Comparison of ENCODE assay signal across 9 mouse cellular contexts in the genomic region with DNA sequence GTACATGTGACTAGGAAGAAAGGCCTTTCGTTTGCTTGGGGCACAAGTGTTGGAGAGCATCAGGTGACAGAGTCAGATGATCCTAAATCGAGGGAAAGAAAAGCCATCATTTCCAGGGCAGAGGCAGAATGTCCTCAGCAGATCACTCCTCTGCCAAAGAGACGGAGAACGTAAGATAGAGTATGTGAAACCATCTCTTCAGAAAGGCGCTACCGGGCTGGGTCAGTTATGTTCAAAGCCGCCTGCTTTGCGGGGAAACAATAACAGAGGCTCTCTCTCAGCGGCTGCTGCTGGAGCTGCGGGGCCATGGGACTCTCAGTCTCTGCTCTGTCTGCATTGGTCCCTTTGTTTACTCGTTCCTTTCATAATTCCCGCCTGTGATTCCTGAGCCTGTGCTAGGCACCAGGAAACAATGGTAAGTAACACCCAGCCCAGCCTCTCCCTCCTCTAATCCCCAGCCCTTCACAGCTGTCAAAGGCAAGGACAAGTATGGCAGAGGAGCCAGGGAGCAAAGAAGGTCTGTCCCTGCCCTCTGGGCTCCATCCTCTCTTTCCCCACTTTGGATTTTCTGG.
A peak's percentile ranks its signal among the peaks of the same experiment; 100 is the strongest.
DNase-seq lines count a peak whose midpoint lies in the region; ATAC-seq and TF ChIP-seq lines count a peak whose summit lies in the region.
"Had no signal": no experiment of that assay in that cellular context is flagged by ENCODE, and none has a peak within 500 bp of the region (broad histone marks: within the 10 kb centered on the region; RNA-seq: fewer than 3 reads in every experiment).

No protein-coding gene starts in this region.

- in situ Hi-C loops in ES-E14 (cut with MboI; ENCODE audit: low sequenced_read_pairs in 2 of 2, unreplicated experiment in 2 of 2): no loop called here

- no peak for TF ChIP-seq POLR2A in brain, embryonic 14.5 days (IDR thresholded peaks at IDR 0.05; ENCODE audit: borderline replicate concordance, extremely low read depth, insufficient read depth, insufficient read length, poor library complexity, severe bottlenecking)

- no peaks in the 10 kb centered on the region for H3K27me3 ChIP-seq in forebrain, postnatal 0 days (ENCODE audit: insufficient read depth, low read length)
- H3K27me3 ChIP-seq in midbrain, embryonic 16.5 days (ENCODE audit: control insufficient read depth, insufficient read depth, low read depth, low read length): no peaks in the 10 kb centered on the region

- no peak for TF ChIP-seq CTCF in brain, embryonic 14.5 days (IDR thresholded peaks at IDR 0.05; ENCODE audit: borderline replicate concordance, extremely low read depth, insufficient read depth, insufficient read length)
- no peak for TF ChIP-seq CTCF in forebrain, postnatal 0 days (IDR thresholded peaks at IDR 0.05; ENCODE audit: low read depth)

- peak overlapping the region; percentile 28 for H3K4me2 ChIP-seq in forebrain, postnatal 0 days (ENCODE audit: low read depth)
- peak overlapping the region; percentile 39 for H3K4me2 ChIP-seq in midbrain, embryonic 16.5 days (ENCODE audit: low read length)

- peak; percentile 8 for DNase-seq in ES-E14 (ENCODE audit: low read depth, low spot score)
- peak; percentile 73 for DNase-seq in brain, embryonic 14.5 days (ENCODE audit: low read depth)
- DNase-seq in forebrain, postnatal 0 days: no peak
- no peak for DNase-seq in adrenal gland, adult 2 months
- DNase-seq in cerebellum, postnatal 4 days (ENCODE audit: low spot score in 2 of 2): no peak
- no peak for DNase-seq in spleen, postnatal 14 days (ENCODE audit: low spot score in 2 of 2)
- DNase-seq: lung, adult 2 months; thymus, adult 18-20 months had no signal

- 8% methylated on average over 12 of the region's 12 CpGs for WGBS in forebrain, postnatal 0 days
- 5% methylated on average over 12 of the region's 12 CpGs for WGBS in midbrain, embryonic 16.5 days

- no peaks in the 10 kb centered on the region for H3K36me3 ChIP-seq in ES-E14 (ENCODE audit: control insufficient read depth, insufficient read depth, low read length, poor library complexity, severe bottlenecking)
- H3K36me3 ChIP-seq in forebrain, postnatal 0 days (ENCODE audit: insufficient read depth): no peaks in the 10 kb centered on the region
- H3K36me3 ChIP-seq in midbrain, embryonic 16.5 days (ENCODE audit: control insufficient read depth, insufficient read depth, low read length): no peaks in the 10 kb centered on the region

- no peak overlapping the region for H3K9ac ChIP-seq in ES-E14 (ENCODE audit: insufficient read depth, low read depth, low read length, poor library complexity, severe bottlenecking)
- H3K9ac ChIP-seq in forebrain, postnatal 0 days: no peak overlapping the region
- peak overlapping the region; percentile 49; the same call in 1 of the 2 replicates for H3K9ac ChIP-seq in midbrain, embryonic 16.5 days (ENCODE audit: low read depth, low read length)

- ATAC-seq in forebrain, postnatal 0 days: peak; percentile 48; the same call in 1 of the 2 replicates
- ATAC-seq in midbrain, embryonic 16.5 days: peak; percentile 59; the same call in 1 of the 2 replicates

- no peaks in the 10 kb centered on the region for H3K9me3 ChIP-seq in ES-E14 (ENCODE audit: control insufficient read depth, insufficient read depth, low read depth, low read length)
- no peaks in the 10 kb centered on the region for H3K9me3 ChIP-seq in forebrain, postnatal 0 days (ENCODE audit: low read length)
- no peaks in the 10 kb centered on the region for H3K9me3 ChIP-seq in midbrain, embryonic 16.5 days (replicated peaks; ENCODE audit: control insufficient read depth, low read length, poor library complexity, severe bottlenecking)

- no peak overlapping the region for H3K4me3 ChIP-seq in ES-E14 (ENCODE audit: insufficient read depth in 1 of 2, low read depth in 1 of 2, low read length in 2 of 2, poor library complexity in 1 of 2, severe bottlenecking in 1 of 2)
- H3K4me3 ChIP-seq in forebrain, postnatal 0 days (ENCODE audit: low read depth, low read length): no peak overlapping the region
- H3K4me3 ChIP-seq in midbrain, embryonic 16.5 days (ENCODE audit: low read depth, low read length): no peak overlapping the region

- no peaks in the 10 kb centered on the region; a peak in 2 of 4 replicates for H3K4me1 ChIP-seq in ES-E14 (ENCODE audit: control insufficient read depth in 2 of 2, insufficient read depth in 2 of 2, low read length in 2 of 2, poor library complexity in 1 of 2)
- H3K4me1 ChIP-seq in forebrain, postnatal 0 days (ENCODE audit: insufficient read depth): no peaks in the 10 kb centered on the region
- H3K4me1 ChIP-seq in midbrain, embryonic 16.5 days (ENCODE audit: control insufficient read depth, insufficient read depth, low read length): peaks cover 16% of the 10 kb centered on the region

- no peak overlapping the region for H3K27ac ChIP-seq in ES-E14 (ENCODE audit: insufficient read depth, low read depth, low read length, poor library complexity, severe bottlenecking)
- no peak overlapping the region for H3K27ac ChIP-seq in forebrain, postnatal 0 days (ENCODE audit: low read depth, low read length)
- H3K27ac ChIP-seq in midbrain, embryonic 16.5 days (ENCODE audit: low read length): no peak overlapping the region

TF ChIP-seq in ES-E14, 5 proteins besides CTCF, POLR2A, EP300 and RAD21:
- TF ChIP-seq ZNF384 (IDR thresholded peaks at IDR 0.05; ENCODE audit: low read depth, low read length) (no peak), ZC3H11A (IDR thresholded peaks at IDR 0.05; ENCODE audit: borderline replicate concordance, low read depth, low read length) (no peak), HCFC1 (IDR thresholded peaks at IDR 0.05; ENCODE audit: borderline replicate concordance, insufficient read depth, low read length) (no peak), MAFK (IDR thresholded peaks at IDR 0.05; ENCODE audit: insufficient read depth, low read depth, low read length) (no peak), CHD2 (IDR thresholded peaks at IDR 0.05; ENCODE audit: low read depth, low read length) (no peak)
TF ChIP-seq in ES-E14: peak in this region for 0.

Comparison
In these comparisons a context has a peak if more than half of its experiments do, and no peak if none do; other contexts are left out.
1. DNase-seq: peak in ES-E14 (single experiment) and brain, embryonic 14.5 days (single experiment); none in forebrain, postnatal 0 days (single experiment), adrenal gland, adult 2 months (single experiment), cerebellum, postnatal 4 days (0 of 2) and spleen, postnatal 14 days (0 of 2).